Mouse (Mus musculus) testis, adult 2 months (tissue): ENCODE measurements at regions not wholly inside any gene's neighbourhood (a gene's known extent, or its start where the extent isn't known, plus 50 kb on each side); places are given as distances from the start of the nearest gene placed in this dataset.

Experiments
- CTCF ChIP-seq: fragments of 200-500 bp; IDR thresholded peaks from 2 replicates; pipeline ENCODE4 v1.5.1; 2012; ENCODE audit warnings: low read depth, mild to moderate bottlenecking, inconsistent platforms, low read length, moderate library complexity; ENCODE audit not compliant: control insufficient read depth, insufficient read depth, insufficient replicate concordance
- POLR2A ChIP-seq: fragments of 200-500 bp; IDR thresholded peaks from 2 replicates; pipeline ENCODE4 v1.6.1; 2012; ENCODE audit warnings: low read depth, mild to moderate bottlenecking, inconsistent platforms, low read length, moderate library complexity; ENCODE audit not compliant: control insufficient read depth

GRCm38 (mm10) chr6:100462757-100463156 lies 175.5 kb upstream of the Rybp start:
- TF ChIP-seq POLR2A (no peak), CTCF (no peak)
